Mouse (Mus musculus) cerebellum, adult 2 months (tissue): ENCODE measurements around the gene Brpf1.

ENCODE experiments used
- CTCF ChIP-seq: fragments of 200-500 bp; IDR thresholded peaks from 2 replicates; pipeline ENCODE4 v1.5.1; 2011; ENCODE audit warnings: low read depth, mild to moderate bottlenecking, control low read depth, low read length, moderate library complexity, borderline replicate concordance; ENCODE audit not compliant: insufficient read depth
- POLR2A ChIP-seq: fragments of 200-500 bp; IDR thresholded peaks from 2 replicates; pipeline ENCODE4 v1.6.1; 2011; ENCODE audit warnings: low read length, control low read depth, borderline replicate concordance; ENCODE audit not compliant: insufficient read depth

- TF ChIP-seq CTCF (no peak), POLR2A (no peak)
These were observed 10.9 kb upstream of the Brpf1 start for GRCm38 (mm10) chr6:113296046-113296445.
